Mouse (Mus musculus) cerebellum, adult 2 months (tissue): Measurements from ENCODE around the gene Gadd45a.

Experiments
- CTCF ChIP-seq: fragments of 200-500 bp; IDR thresholded peaks from 2 replicates; pipeline ENCODE4 v1.5.1; 2011; ENCODE audit warnings: low read depth, mild to moderate bottlenecking, control low read depth, low read length, moderate library complexity, borderline replicate concordance; ENCODE audit not compliant: insufficient read depth
- POLR2A ChIP-seq: fragments of 200-500 bp; IDR thresholded peaks from 2 replicates; pipeline ENCODE4 v1.6.1; 2011; ENCODE audit warnings: low read length, control low read depth, borderline replicate concordance; ENCODE audit not compliant: insufficient read depth

DNA sequence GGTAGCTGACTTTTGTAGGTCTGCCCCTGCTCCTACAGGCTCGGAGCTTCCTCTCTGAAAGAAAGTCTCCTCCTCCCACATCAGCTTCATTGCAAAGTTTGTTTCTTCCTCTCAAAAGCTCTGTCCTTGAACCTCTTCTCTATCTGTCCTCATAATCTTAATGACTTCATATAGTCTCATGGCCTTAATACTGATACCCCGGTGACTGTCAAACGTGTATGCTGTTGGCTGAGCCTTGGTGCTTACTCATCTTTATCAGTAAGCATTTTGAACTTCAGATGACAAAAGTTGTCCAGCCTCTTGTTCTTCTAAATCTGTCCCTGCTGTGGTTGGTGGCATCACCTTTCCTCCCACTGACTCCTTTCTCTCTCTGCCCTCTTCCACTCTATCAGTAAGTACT lies 8.2 kb upstream of the Gadd45a start:
- TF ChIP-seq CTCF = no peak
- TF ChIP-seq POLR2A = no peak
